Mouse (Mus musculus): ENCODE measurements around the gene Osbp2. TPM values are rescaled to one million over a fixed set of nuclear protein-coding genes. Genes with fewer than 3 reads are reported as not detected.

Gene Osbp2
- polyA plus RNA-seq, 1 experiment from 2014 or later: 12.3 TPM

DNA sequence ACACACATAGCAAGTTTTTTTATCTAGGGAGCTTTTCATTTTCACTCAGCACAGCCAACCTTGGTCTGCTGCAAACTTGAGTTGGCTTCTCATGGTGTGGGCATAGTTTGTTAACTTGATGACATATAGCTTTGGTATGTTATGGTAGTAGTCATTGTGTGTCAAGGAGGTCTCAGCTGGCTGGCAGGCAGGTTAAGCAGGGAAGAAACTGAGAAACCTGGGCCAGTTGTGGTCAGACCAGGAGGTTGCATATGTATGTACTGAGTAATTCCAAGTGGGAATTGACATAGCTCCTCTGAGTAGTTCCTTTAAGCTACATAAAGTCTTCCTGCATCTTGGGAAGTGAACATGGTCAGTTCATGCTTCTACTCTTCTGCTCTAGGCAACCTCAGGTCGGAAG, 179.5 kb downstream of the Osbp2 start:
- Histone ChIP-seq H3K27ac (replicated peaks) (no peak overlapping the region), H3K4me3 (no peak overlapping the region), H3K4me2 (no peak overlapping the region), H3K9me3 (no peaks in the 10 kb centered on the region), H3K27me3 (no peaks in the 10 kb centered on the region), H3K9ac (no peak overlapping the region), H3K4me1 (replicated peaks) (0 out of 2 replicates have a peak, but pooled peaks cover 3% of the 10 kb centered on the region), H3K36me3 (peaks cover 91% of the 10 kb centered on the region)
- ATAC-seq (ENCODE audit: low read depth): no peak
- 94% methylated on average over 1 of the region's 1 CpGs for WGBS

- no peak overlapping the region for H3K9ac ChIP-seq
- no peak overlapping the region for H3K4me3 ChIP-seq
- no peaks in the 10 kb centered on the region for H3K9me3 ChIP-seq
- 0 out of 2 replicates have a peak, but pooled peaks cover 3% of the 10 kb centered on the region for H3K4me1 ChIP-seq (replicated peaks)
- no peaks in the 10 kb centered on the region for H3K27me3 ChIP-seq
- H3K4me2 ChIP-seq: no peak overlapping the region
- peaks cover 91% of the 10 kb centered on the region for H3K36me3 ChIP-seq
- no peak for ATAC-seq (ENCODE audit: low read depth)
- H3K27ac ChIP-seq (replicated peaks): no peak overlapping the region
- WGBS: 97% methylated on average over 11 of the region's 11 CpGs
These were observed 180.0 kb downstream of the Osbp2 start for GRCm38 (mm10) chr11:3683696-3684095.

- Histone ChIP-seq H3K4me2 (no peak overlapping the region), H3K4me3 (no peak overlapping the region), H3K27ac (replicated peaks) (no peak overlapping the region), H3K36me3 (peaks cover 91% of the 10 kb centered on the region), H3K9ac (no peak overlapping the region), H3K4me1 (replicated peaks) (0 out of 2 replicates have a peak, but pooled peaks cover 3% of the 10 kb centered on the region), H3K27me3 (no peaks in the 10 kb centered on the region), H3K9me3 (no peaks in the 10 kb centered on the region)
- WGBS: 96% methylated on average over 3 of the region's 3 CpGs
- ATAC-seq (ENCODE audit: low read depth): no peak
These were observed 183.9 kb downstream of the Osbp2 start for GRCm38 (mm10) chr11:3679771-3680170.

DNA sequence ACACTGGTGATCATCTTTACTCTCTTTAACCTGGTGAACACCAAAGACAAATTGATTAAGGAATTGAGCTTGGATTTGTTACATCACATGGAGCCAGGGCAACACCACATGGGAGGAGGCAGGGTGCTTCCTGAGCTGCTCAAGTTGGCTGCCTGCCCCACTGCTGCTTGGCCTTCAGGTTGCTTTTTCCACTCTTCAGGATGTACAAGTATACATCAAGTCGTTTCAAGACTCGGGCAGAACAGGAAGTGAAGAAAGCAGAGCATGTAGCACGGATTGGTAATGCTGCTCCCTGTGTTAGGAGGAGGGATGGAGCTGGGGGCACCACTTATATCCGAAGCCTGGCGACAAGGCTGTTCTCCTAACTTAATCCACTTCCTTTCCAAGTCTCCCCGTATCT, 186.5 kb downstream of the Osbp2 start:
- H3K36me3 ChIP-seq: peaks cover 92% of the 10 kb centered on the region
- H3K27ac ChIP-seq (replicated peaks): no peak overlapping the region
- no peak for ATAC-seq (ENCODE audit: low read depth)
- H3K4me1 ChIP-seq (replicated peaks): no peaks in the 10 kb centered on the region
- no peak overlapping the region for H3K4me3 ChIP-seq
- 85% methylated on average over 6 of the region's 6 CpGs for WGBS
- H3K9me3 ChIP-seq: no peaks in the 10 kb centered on the region
- H3K4me2 ChIP-seq: no peak overlapping the region
- no peak overlapping the region for H3K9ac ChIP-seq
- H3K27me3 ChIP-seq: no peaks in the 10 kb centered on the region

DNA sequence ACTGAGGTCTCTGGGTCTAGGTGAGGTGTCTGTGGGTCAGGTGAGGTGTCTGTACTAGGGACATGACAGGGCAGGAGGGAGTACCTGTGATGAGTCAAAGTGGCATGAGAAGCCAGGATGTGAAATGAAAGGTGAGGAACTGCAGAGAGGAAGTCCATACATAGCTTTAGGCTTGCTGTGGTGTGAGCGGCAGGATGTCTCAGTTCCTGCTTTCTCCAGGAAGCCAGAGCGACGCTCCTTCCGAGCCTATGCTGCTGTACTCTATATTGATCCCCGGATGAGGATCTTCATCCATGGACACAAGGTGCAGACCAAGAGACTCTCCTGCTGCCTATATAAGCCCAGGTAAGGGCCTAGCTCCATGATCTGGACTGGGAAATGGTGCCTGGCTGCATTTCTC, 187.3 kb downstream of the Osbp2 start:
- no peak for ATAC-seq (ENCODE audit: low read depth)
- Histone ChIP-seq H3K27me3 (no peaks in the 10 kb centered on the region), H3K4me2 (no peak overlapping the region), H3K4me1 (replicated peaks) (peaks cover 5% of the 10 kb centered on the region; the same call in 1 of the 2 replicates), H3K4me3 (no peak overlapping the region), H3K9me3 (no peaks in the 10 kb centered on the region), H3K9ac (no peak overlapping the region), H3K36me3 (peaks cover 97% of the 10 kb centered on the region), H3K27ac (replicated peaks) (no peak overlapping the region)
- WGBS: 97% methylated on average over 5 of the region's 5 CpGs

GRCm38 (mm10) chr11:3674545-3674944, 189.2 kb downstream of the Osbp2 start:
- H3K27ac ChIP-seq (replicated peaks): no peak overlapping the region
- no peak overlapping the region for H3K9ac ChIP-seq
- no peaks in the 10 kb centered on the region for H3K27me3 ChIP-seq
- WGBS: 90% methylated on average over 4 of the region's 4 CpGs
- H3K4me3 ChIP-seq: no peak overlapping the region
- peaks cover 90% of the 10 kb centered on the region for H3K36me3 ChIP-seq
- H3K9me3 ChIP-seq: no peaks in the 10 kb centered on the region
- H3K4me2 ChIP-seq: no peak overlapping the region
- H3K4me1 ChIP-seq (replicated peaks): peaks cover 13% of the 10 kb centered on the region; the same call in 1 of the 2 replicates
- ATAC-seq (ENCODE audit: low read depth): no peak

GRCm38 (mm10) chr11:3671000-3671628, 192.6 kb downstream of the Osbp2 start:
- no peak overlapping the region for H3K4me2 ChIP-seq
- no peaks in the 10 kb centered on the region for H3K27me3 ChIP-seq
- no peak overlapping the region for H3K4me3 ChIP-seq
- no peaks in the 10 kb centered on the region for H3K9me3 ChIP-seq
- no peak overlapping the region for H3K27ac ChIP-seq (replicated peaks)
- H3K4me1 ChIP-seq (replicated peaks): peaks cover 13% of the 10 kb centered on the region; the same call in 1 of the 2 replicates
- peak; percentile 79 for ATAC-seq (ENCODE audit: low read depth)
- H3K36me3 ChIP-seq: peaks cover 81% of the 10 kb centered on the region
- 93% methylated on average over 1 of the region's 1 CpGs for WGBS
- no peak overlapping the region for H3K9ac ChIP-seq

DNA sequence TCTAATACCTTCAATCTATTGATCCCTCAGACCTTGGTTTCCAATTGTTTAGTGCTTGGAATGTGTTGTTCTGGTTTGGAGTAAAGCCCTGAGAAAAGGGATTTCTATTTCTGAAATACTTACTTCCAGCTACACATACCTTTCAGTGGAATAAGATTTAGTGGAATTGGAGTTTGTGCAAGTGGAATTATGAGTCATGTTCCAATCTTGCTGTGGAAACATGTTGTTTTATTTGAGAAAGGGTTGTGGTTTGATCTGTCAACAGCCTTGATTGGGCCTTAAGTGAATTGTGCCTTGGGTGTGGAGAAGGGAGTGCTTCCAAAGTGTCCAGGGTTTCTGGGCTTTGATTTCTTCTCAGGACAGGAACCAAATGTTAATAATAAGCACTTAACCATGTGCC, 193.9 kb downstream of the Osbp2 start:
- no peak for ATAC-seq (ENCODE audit: low read depth)
- Histone ChIP-seq H3K4me2 (no peak overlapping the region), H3K4me1 (replicated peaks) (peaks cover 13% of the 10 kb centered on the region; the same call in 1 of the 2 replicates), H3K9ac (no peak overlapping the region), H3K9me3 (no peaks in the 10 kb centered on the region), H3K27me3 (no peaks in the 10 kb centered on the region), H3K36me3 (peaks cover 69% of the 10 kb centered on the region), H3K27ac (replicated peaks) (no peak overlapping the region), H3K4me3 (no peak overlapping the region)

DNA sequence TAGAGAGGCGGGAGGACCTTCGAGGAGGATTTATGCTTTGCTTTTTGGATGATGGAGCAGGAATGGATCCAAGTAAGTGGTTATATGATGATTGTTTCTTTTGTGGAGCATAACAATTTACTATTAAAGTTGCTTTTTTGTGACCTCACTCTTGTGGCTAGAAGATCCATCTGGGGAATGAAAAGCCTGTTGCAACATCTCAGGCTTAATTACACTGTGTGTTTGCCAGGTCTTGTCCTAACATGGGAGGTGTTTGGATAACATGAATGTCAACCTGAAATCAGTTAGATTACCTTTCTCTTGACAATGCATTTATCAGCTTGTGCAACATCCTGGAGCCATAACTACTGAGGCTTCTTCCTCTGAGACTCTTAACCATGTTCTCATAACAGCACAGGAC, 194.9 kb downstream of the Osbp2 start:
- Histone ChIP-seq H3K9ac (no peak overlapping the region), H3K4me3 (no peak overlapping the region), H3K36me3 (peaks cover 68% of the 10 kb centered on the region), H3K27me3 (no peaks in the 10 kb centered on the region), H3K27ac (replicated peaks) (no peak overlapping the region), H3K4me2 (no peak overlapping the region), H3K9me3 (no peaks in the 10 kb centered on the region), H3K4me1 (replicated peaks) (peaks cover 13% of the 10 kb centered on the region; the same call in 1 of the 2 replicates)
- 83% methylated on average over 2 of the region's 2 CpGs for WGBS
- no peak for ATAC-seq (ENCODE audit: low read depth)

DNA sequence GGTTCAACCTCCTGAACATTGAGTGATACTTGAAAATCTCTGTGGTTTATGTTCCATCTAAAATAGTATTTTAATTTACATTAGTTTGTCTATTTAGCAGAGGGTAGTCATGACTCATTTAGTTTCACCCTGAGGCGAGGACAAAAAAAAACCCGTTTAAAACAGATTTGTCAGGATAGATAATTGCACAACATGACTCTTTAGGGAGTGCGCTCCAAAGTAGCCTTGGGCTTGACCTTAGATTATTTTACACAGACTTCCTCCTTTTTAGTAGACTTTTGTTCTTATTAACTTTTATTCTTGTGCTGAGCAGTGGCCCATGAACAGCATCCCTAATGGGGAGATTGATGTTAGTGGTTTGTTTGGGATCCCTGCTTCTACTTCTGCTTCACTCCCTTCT, 196.2 kb downstream of the Osbp2 start:
- no peak overlapping the region for H3K4me3 ChIP-seq
- ATAC-seq (ENCODE audit: low read depth): no peak
- peaks cover 13% of the 10 kb centered on the region; the same call in 1 of the 2 replicates for H3K4me1 ChIP-seq (replicated peaks)
- no peak overlapping the region for H3K9ac ChIP-seq
- peaks cover 64% of the 10 kb centered on the region for H3K36me3 ChIP-seq
- no peaks in the 10 kb centered on the region for H3K9me3 ChIP-seq
- WGBS: 74% methylated on average over 3 of the region's 3 CpGs
- no peak overlapping the region for H3K27ac ChIP-seq (replicated peaks)
- no peaks in the 10 kb centered on the region for H3K27me3 ChIP-seq
- no peak overlapping the region for H3K4me2 ChIP-seq

DNA sequence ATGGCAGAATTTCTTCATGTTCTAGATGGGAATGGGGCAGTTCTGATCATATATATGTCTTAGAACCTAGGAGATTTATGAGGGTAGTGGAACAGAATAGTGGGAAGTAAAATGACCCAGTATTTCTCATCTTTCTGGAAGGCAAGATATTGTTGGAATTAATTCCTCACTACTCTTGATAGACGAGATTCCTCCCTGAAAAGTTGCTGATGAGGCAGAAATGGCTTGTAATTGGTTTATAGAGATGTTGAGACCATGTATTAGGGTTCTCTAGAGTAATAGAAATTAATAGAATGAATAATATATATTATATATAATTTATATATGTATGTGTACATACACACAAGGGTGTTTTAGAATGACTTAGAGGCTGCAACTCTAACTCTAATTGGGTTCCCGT, 201.7 kb downstream of the Osbp2 start:
- no peak overlapping the region for H3K9ac ChIP-seq
- H3K4me2 ChIP-seq: no peak overlapping the region
- H3K36me3 ChIP-seq: peaks cover 40% of the 10 kb centered on the region
- no peak overlapping the region for H3K4me3 ChIP-seq
- no peak overlapping the region for H3K27ac ChIP-seq (replicated peaks)
- no peaks in the 10 kb centered on the region for H3K9me3 ChIP-seq
- 85% methylated on average over 2 of the region's 2 CpGs for WGBS
- ATAC-seq (ENCODE audit: low read depth): no peak
- no peaks in the 10 kb centered on the region; the same call in 1 of the 2 replicates for H3K4me1 ChIP-seq (replicated peaks)
- H3K27me3 ChIP-seq: no peaks in the 10 kb centered on the region

Measured in neural tube, embryonic 13.5 days (tissue).